Mouse (Mus musculus) testis, postnatal 14 days (tissue): ENCODE measurements at regions not wholly inside any gene's neighbourhood (a gene's known extent, or its start where the extent isn't known, plus 50 kb on each side); places are given as distances from the start of the nearest gene placed in this dataset.
"Not testable (repeated sequence)": the region's sequence is repeated elsewhere in the genome, so short reads cannot be mapped to it uniquely, and the experiment has no call there.

Experiments
- DNase-seq: peaks from one replicate; pipeline ENCODE4 v3.0.0; 2021; ENCODE audit warnings: low spot score

GRCm38 (mm10) chr7:138758386-138758785, 87.5 kb upstream of the Ppp2r2d start:
- no peak for DNase-seq

GRCm38 (mm10) chr7:138748442-138748841, 97.4 kb upstream of the Ppp2r2d start:
- no peak for DNase-seq

DNA sequence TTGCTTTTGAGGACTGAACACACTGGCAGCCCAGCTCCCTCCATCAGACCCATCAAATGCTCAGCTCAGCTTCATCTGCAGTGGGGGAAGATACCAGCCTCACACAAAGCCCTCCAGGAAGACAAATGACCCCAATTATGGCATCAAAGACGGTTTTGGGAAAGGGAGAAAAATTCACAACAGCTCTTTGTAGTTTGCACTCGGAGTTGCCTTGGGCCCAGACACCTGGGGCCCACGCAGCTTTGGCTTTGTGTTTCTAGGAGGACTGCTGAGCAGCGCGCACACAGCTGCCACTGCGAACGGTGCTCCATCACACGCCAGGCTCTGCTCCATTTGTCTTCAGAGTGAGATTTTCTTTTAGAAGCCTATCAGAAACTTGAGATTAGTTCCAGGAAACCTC, 99.3 kb upstream of the Ppp2r2d start:
- no peak for DNase-seq

DNA sequence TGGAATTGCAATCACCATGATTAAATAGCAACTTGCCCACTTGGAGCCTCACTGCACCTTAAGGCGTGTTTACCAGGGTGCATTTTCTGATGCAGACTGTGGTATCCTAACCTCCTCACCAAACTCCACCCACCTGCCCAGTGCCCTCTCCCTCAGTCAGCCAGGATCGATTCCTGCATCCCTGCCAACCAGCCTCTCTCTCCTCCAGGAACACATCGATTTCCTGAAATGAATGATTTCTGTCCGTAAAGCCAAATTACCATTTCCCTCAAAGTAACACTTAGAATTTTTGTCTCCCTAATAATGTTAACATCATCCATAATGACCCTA, 103.4 kb upstream of the Ppp2r2d start:
- DNase-seq, result no peak

- DNase-seq, result no peak
Observed at GRCm38 (mm10) chr7:138741816-138742515, 103.9 kb upstream of the Ppp2r2d start.

DNA sequence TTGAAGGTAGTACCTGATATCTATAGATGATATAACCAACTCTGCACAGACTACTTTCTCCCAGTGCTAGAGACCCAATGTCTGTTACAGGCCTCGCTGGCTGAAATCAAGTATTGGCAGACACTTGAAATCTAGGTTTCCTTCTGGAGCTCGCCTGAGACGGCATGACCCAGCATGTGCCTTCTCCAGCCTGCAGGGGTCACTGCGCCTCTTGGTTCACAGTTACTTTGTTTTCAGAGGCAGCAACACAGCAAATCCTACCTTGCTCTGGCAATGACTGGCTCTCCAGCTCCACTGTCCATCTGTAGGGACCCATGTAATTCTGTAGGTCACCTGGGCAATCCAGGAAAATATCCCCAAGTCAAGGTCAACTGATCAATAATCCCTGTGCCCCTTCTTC, 111.6 kb upstream of the Ppp2r2d start:
- DNase-seq, result no peak

- DNase-seq, result no peak
Observed at GRCm38 (mm10) chr7:138724829-138725228, 121.0 kb upstream of the Ppp2r2d start.

DNA sequence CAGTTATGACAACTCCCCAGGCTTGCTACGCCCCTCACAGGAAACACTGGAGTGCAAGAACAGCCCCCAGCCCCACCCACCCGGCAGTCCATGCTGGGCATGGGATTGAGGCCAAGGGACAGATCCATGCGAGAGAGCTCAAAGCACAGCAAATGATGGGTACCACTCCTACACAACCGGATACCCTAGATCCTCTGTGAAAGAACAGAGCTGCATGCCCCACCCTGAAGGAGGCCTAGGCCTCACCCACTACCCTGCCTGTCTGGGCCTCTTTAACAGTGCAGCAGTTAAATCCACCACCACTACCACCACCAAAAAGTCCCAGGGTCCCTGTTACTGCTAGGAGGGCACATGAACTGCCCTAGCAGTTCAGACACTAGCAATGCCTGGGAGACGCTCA, 126.3 kb upstream of the Ppp2r2d start:
- DNase-seq, result no peak

- DNase-seq, result no peak
Observed at GRCm38 (mm10) chr7:138719115-138719514, 126.8 kb upstream of the Ppp2r2d start.

- no peak for DNase-seq
Observed at GRCm38 (mm10) chr7:138714731-138715130, 131.1 kb upstream of the Ppp2r2d start.

- no peak for DNase-seq
Observed at GRCm38 (mm10) chr7:138708373-138708772, 137.5 kb upstream of the Ppp2r2d start.

GRCm38 (mm10) chr7:138699599-138699998, 146.3 kb upstream of the Ppp2r2d start:
- DNase-seq, result not testable (repeated sequence)

DNA sequence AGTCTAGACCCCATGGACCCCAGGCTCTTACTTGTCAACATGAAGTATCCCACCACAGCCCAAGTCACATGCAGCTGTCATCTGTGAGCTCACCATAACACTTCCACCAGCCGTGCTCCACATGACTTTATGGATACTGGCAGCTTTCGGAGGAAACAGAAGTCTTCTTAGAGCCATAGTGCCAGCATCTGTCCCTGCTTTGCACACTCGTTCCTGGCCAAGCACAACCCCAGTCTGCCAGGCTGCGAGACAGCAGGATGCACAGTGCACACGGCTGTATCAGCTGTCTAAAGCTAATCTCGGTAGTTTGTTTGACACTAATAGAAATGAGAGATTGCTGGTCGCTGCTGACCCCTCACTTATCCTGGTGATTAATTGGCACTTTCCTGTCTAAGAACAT, 163.7 kb upstream of the Ppp2r2d start:
- no peak for DNase-seq

GRCm38 (mm10) chr7:138680530-138680929, 165.3 kb upstream of the Ppp2r2d start:
- DNase-seq, result no peak

DNA sequence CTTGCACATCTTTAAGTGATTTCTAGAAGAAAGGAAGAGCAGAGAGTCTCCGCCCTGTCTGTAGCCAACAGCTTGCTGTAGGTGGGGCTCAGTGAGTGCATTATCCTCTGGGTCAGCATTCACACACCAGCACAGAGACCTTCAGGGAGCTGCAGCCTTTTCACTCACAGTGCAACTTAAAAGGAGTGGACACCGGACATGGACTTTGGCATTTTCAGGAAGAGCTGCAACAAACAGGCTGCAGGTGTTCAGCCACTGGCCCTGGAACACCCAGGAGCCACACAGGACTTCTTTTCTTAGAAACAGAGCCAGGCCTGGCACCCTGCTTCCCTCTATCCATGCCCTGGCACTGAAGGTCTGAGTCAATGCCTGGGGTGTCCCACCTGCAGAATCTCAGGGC, 166.3 kb upstream of the Ppp2r2d start:
- DNase-seq, result no peak

DNA sequence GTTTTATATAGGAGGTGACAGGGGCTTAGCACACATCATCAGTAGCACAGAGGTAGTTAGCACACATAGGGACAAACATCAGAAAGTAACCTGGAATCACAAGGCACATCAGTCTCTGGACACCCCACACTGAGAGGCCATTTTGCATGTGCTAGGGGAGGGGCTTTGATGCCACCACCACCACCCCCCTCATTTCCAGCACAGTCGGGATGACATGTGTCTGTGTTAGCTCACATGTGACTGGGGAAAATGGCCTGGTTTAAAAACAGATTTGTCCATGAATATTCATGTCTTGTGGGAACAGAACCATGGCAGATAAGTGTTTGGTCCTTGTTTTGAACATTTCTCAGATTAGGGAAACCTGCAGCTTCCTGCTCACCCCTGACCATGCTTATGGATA, 172.9 kb upstream of the Ppp2r2d start:
- no peak for DNase-seq

DNA sequence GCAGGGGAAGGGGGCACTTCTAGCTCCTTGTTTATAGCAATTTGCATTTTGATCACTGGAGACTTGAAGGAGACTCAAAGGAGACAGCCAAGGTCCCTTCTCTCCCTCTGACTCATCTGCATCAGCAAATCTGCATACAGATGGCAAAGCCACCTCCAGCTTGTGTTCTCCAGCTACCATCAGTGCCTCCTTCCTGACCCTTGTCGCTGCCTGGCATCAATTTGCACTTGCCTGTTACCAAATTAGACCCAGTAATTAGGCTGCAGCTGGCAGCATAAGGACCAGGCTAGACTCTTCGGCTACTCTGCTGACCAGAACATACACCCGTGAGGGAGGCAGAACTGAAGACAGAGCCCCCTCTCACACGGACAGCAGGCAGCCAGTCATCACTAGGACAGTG, 177.5 kb upstream of the Ppp2r2d start:
- no peak for DNase-seq

DNA sequence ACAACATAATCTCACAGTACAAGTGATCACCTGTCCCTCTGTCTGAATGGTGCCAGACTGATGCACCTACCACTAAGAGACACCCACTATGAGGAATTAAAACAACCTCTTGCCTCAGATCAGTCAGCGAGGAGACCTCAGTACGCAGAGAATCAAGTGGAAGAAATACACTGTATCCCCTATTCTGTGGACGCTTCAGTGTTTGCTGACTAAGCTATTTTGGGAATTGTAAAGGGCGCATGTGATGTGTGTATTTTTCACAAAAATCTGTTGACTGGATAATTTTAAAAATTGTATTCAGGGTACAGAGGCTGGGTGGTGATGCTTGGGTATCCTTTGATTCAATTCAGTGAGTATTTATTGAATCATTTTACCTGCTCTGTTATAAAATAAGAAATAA, 185.8 kb upstream of the Ppp2r2d start:
- no peak for DNase-seq

DNA sequence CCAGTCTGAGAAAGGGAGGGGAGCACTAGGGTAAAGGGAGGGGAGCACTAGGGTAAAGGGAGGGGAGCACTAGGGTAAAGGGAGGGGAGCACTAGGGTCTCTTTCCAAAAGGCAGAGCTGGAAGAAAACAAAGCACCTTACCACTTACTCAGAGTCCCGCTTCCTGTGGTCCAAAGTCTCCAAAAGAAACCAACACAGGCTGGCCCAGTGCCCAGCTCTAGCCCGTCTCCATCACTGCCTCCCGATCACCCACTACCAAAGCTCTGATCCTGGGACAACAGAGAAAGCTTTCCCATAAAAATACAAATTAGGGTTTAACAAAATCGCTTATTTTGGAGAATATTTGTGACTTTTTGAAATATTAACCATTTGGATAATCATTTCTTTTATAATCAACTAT, 188.4 kb upstream of the Ppp2r2d start:
- no peak for DNase-seq

DNA sequence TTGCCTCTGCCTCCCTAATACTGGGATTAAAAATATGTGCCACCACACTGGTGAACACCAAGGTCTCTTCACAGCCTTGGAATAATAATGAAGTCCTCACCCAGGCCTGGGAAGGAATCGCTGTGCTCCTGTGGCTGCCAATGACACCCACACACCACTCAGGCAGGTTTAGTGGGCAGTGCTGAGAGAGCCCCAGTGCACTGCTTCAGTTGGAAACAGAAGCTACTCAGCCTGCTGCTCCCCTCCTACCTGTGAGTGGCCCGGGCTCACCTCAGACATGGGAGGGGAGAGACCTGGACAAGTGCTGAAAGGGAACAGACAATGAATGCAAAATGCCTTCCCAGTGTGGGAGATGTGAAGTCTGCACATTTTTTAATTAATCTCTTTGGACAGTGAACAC, 188.8 kb upstream of the Ppp2r2d start:
- no peak for DNase-seq

DNA sequence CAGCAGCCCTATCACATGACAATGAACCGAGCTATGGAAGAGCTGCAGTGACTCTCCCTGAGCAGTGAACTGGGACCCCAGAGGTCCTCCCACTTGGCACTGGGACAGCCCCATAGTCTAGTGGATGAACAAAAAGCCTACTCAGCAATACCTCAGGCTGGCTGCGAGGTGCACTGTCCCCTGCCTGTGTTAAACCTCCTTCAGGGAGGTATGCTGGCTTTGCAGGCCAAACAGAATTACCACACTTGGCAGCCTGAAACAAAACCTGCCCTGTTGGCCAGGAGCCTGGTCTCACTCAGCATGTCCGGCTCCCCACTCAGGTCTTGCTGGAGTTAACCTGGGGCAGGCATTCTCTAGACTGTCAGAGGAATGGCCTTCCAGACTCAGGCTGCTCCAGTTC, 189.9 kb upstream of the Ppp2r2d start:
- DNase-seq, result no peak

DNA sequence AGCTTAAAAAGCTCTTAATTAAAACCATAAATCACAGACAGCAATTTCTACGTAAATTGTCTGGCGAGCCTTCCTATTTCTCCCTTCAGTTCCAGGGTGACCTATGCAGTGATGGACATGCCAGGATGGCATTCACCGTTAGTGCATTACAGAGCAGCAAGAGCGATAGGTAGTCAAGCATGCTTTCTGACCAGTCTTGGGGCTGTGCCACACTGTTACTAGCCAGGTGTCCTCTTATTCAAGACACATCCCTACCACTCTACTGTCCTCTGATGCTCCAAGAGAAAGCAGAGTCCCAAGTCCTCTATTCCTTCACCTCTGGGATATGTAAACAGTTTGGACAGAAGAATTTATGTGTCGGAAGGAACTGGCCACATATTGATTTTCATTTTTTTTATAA, 194.9 kb upstream of the Ppp2r2d start:
- no peak for DNase-seq

DNA sequence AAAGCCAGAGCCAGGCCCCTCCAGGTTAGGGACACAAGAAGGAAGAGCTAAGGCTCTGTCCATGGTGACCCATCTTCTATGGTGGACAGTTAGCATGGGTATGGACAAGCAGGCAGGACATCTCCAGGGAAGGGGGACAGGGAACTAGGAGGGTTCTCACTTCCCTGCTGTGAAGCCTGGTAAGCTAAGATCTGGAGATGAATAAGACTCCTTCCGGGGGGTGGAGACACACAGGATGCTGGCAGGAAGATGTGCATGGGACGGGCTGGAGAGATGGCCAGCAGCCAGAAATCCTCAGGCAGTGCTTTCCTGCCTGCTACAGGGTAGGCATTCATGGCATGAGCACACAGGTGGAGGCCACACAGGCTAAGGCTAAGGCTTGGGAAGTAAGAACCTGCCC, 198.2 kb upstream of the Ppp2r2d start:
- no peak for DNase-seq

DNA sequence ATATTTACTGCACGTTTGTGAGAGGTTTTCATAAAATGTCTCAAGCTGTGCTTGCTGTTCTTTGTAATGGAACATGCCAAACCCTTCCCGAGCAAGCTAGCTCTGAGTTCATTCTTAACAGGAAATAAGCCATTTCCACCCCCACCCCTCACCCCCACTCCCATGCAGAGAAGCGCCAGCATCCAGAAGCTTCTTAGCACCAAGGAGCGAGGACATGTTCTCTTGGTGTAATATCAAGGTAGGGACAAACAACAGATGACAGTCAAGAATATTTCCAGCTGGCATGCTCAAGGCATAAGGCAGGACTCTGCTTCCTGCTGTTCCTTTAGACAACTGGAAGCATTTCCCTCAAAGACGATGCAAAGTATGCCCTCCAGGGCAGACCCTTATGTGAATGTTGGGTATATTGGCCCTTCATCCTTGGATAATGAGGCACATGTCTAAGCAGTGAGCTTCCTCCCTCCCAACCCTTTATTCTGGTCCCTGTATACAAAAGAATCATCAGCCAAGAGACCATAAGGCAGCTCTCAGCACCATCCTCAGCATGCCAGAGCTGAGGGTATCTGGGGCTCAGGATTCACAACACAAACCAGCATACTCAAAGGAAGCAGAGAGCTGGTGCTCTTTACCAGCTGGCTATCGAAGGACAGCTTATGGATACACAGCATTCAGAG, 205.2 kb upstream of the Ppp2r2d start:
- DNase-seq, result no peak
